Mouse (Mus musculus) MN1 (cell line): ENCODE measurements around the gene Plpp2.

Source experiments
- DNase-seq: peaks from one replicate; pipeline ENCODE4 v3.0.0-alpha.2; 2016; ENCODE audit warnings: low spot score

Plpp2 gene

GRCm38 (mm10) chr10:79548971-79549723, 15.6 kb upstream of the Plpp2 start:
- no peak for DNase-seq

GRCm38 (mm10) chr10:79548546-79548945, 14.9 kb upstream of the Plpp2 start:
- DNase-seq = no peak

GRCm38 (mm10) chr10:79547148-79547675, 13.6 kb upstream of the Plpp2 start:
- no peak for DNase-seq

- no peak for DNase-seq
Observed at GRCm38 (mm10) chr10:79546483-79546882, 12.9 kb upstream of the Plpp2 start.

GRCm38 (mm10) chr10:79545891-79546290, 12.3 kb upstream of the Plpp2 start:
- DNase-seq = no peak

GRCm38 (mm10) chr10:79544631-79545030, 11.0 kb upstream of the Plpp2 start:
- DNase-seq = no peak

- DNase-seq = no peak
Observed at GRCm38 (mm10) chr10:79543884-79544597, 10.4 kb upstream of the Plpp2 start.

GRCm38 (mm10) chr10:79542171-79542570, 8.6 kb upstream of the Plpp2 start:
- no peak for DNase-seq

- no peak for DNase-seq
Observed at GRCm38 (mm10) chr10:79541522-79541921, 7.9 kb upstream of the Plpp2 start.

GRCm38 (mm10) chr10:79540746-79541145, 7.2 kb upstream of the Plpp2 start:
- no peak for DNase-seq

- DNase-seq = no peak
Observed at GRCm38 (mm10) chr10:79539701-79540495, 6.3 kb upstream of the Plpp2 start.

GRCm38 (mm10) chr10:79538873-79539272, 5.3 kb upstream of the Plpp2 start:
- DNase-seq = no peak

- DNase-seq = no peak
Observed at GRCm38 (mm10) chr10:79538323-79538722, 4.7 kb upstream of the Plpp2 start.

- no peak for DNase-seq
Observed at GRCm38 (mm10) chr10:79537781-79538180, 4.2 kb upstream of the Plpp2 start.

- no peak for DNase-seq
Observed at GRCm38 (mm10) chr10:79537271-79537670, 3.7 kb upstream of the Plpp2 start.

- no peak for DNase-seq
Observed at GRCm38 (mm10) chr10:79536461-79537080, 3.0 kb upstream of the Plpp2 start.

GRCm38 (mm10) chr10:79535431-79535830, 1.8 kb upstream of the Plpp2 start:
- DNase-seq = no peak

GRCm38 (mm10) chr10:79534426-79534825, 830 bp upstream of the Plpp2 start:
- DNase-seq = no peak

- no peak for DNase-seq
Observed at GRCm38 (mm10) chr10:79532678-79533077, 918 bp downstream of the Plpp2 start.

- DNase-seq = no peak
Observed at GRCm38 (mm10) chr10:79531593-79531992, 2.0 kb downstream of the Plpp2 start.

- DNase-seq = no peak
Observed at GRCm38 (mm10) chr10:79530721-79531120, 2.9 kb downstream of the Plpp2 start.

GRCm38 (mm10) chr10:79530241-79530640, 3.4 kb downstream of the Plpp2 start:
- no peak for DNase-seq
